Mouse (Mus musculus) right cerebral cortex, postnatal 10 days (tissue): ENCODE measurements around the gene Agap1.

Experiments used
- DNase-seq, 2 experiments: peaks; one replicate each; pipeline ENCODE4 v3.0.0; 2021; ENCODE audit warnings: low spot score in 2 of 2

Gene Agap1

DNA sequence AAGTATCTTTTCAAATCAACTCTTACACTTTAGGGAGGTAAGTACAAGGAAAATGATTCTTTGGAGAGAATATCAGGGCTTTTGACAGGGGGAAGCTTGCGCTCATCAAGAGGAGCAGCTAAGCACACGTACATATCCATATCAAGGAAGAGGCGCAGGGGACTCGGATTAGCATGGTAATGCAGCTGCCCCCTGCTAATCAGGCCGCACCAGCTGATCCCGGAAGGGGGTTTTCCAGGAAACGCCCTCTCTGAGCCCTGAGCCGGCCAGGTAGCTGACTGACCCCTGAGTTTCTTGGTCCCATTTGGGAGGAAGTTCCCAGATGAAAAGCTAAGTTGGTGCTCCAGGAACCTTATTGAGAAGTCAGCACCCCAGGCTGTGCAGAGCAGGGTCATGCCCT lies 301.8 kb downstream of the Agap1 start:
- DNase-seq, result no peak

- no peak for DNase-seq
These were observed 302.9 kb downstream of the Agap1 start for GRCm38 (mm10) chr1:89757545-89757944.

DNA sequence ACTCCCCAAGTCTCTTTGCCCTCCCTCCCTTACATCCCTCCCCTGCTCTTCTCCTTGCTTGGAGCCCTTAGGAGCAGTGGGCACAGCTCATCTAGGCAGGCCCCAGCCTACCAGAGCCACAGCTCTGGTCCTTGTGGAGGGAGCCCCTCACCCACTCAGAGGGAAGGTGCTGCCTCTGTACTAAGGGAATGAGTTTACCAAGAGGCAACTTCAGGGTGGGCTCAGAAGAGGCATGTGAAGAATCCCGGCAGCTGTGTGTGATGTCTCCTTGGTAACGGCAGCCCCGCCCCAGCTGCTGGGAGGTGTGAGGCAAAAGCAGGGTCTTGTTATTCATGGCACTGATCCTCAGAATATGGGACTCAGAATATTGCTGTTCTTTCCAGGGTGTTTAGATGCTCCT lies 309.3 kb downstream of the Agap1 start:
- peak in 1 of 2 experiments; percentile 40 for DNase-seq

- no peak for DNase-seq
These were observed 312.3 kb downstream of the Agap1 start for GRCm38 (mm10) chr1:89766891-89767290.

GRCm38 (mm10) chr1:89769641-89770040 lies 315.0 kb downstream of the Agap1 start:
- DNase-seq, result no peak

DNA sequence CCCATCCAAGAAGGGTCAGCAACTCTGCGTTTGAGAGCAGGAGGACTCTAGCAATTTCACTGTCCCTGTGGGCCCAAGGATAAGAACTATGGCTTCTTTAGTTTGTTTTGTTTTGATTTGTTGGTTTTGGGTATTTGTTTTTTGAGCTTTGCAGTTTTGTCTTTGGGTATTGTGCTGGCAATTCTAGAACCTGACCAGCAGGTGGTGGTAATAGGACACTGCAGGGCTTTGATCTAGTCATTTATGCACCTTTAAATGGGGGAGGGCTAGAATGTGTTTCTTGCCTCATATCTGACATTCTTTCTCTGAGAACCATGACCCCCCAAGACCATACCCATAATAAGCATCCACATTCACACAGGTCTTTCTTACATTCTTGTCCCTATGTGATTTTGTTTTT lies 315.7 kb downstream of the Agap1 start:
- DNase-seq, result no peak

DNA sequence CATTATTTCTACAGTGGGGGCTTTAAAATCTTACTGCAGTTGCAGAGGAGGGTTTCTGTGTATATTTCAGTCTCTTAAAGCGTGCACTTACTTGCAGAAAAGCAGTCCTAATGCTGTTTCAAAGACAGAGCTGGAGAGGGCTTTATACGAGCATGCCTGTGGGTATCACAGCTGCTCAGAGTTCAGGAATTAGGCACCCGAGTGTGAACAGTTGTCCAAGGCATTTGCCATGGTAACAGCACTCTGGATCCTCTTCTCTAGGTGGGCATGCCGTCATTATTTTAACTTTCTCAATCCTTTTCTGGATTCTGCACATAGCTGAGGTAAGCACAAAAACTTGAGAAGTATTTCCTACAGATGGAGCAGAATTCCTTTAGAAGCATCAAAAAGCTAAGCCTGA lies 321.1 kb downstream of the Agap1 start:
- DNase-seq, result no peak

- no peak for DNase-seq
These were observed 326.1 kb downstream of the Agap1 start for GRCm38 (mm10) chr1:89780675-89781074.

- DNase-seq, result no peak
These were observed 327.3 kb downstream of the Agap1 start for GRCm38 (mm10) chr1:89781861-89782260.

DNA sequence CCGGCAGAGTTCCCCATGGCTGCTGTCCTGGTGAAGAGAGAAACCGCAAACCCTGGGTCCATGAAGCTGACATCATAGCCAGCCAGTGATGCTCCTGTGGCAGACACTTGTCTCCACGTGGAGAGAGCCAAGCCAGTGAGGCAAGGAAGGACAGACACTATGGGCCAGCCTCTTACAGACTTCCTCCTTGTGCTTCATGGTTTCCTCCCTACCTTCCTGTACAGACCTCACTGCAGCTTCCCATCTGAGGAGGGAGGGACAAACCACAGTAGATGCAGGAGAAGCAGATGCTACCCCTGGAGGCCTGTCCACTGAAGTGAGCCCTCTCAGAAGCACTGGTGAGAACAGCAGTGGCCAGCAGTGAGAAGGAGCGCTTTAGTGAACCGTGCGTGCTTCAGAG lies 332.2 kb downstream of the Agap1 start:
- no peak for DNase-seq

DNA sequence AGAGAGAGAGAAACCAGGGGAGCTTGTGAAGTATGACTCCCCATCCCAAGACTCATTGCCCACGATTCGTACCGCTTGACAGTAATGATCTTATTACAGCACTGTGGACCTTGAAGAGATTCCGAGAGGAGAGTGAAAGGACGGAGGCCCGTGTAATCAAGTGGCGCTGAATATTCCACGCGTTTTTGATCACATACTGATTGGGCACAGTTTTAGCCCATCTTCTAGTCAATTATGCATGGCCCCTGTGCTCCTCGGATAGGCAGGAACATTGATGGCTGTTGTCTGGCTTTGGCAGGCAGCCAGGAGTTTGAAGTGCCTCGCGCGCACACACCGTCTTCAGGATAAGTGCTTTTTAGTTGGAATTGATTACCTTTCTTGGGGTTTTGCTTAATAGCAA lies 344.1 kb downstream of the Agap1 start:
- peak in 1 of 2 experiments; percentile 42 for DNase-seq

GRCm38 (mm10) chr1:89801506-89801905 lies 346.9 kb downstream of the Agap1 start:
- peak; percentile 47 to 71 for DNase-seq

DNA sequence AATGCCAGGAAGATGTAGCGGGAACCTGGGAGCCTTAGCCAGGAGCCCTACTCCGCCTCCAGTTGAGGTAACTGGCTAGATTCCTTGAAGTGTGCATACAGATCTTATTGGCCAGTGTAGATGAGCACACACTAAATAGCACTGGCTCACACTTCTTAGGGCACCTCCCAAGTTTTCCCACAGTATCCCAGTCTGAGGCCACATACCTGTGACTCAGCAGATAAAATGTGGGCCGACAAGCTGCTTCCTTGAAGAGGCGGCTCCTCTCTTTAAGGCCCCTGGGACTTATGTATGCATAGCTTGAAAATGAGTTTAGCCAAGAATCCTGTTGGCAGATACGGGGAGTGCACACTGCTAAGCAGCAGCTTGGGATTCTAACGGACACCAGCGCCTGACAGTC lies 350.4 kb downstream of the Agap1 start:
- no peak for DNase-seq

DNA sequence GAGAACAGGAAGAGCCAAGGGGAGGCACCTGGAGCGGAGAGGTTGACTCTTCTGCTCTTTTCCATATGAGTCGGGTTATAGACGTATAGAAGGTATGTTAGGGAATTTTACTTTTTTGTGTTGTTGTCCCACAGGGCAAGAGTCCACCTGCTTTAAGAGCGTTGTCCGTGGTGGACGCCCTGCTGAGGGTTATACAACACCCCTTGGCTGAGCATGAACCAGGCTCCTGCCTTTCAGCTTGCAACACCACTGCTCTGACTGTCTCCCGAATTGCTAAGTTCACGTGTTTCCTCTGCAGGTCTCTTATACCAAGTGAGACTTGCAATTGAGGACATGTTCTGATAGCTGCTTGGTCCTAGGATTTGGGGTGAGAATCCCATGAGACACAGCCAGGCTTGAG lies 358.2 kb downstream of the Agap1 start:
- no peak for DNase-seq

- no peak for DNase-seq
These were observed 362.0 kb downstream of the Agap1 start for GRCm38 (mm10) chr1:89816487-89817206.

GRCm38 (mm10) chr1:89821822-89822221 lies 367.2 kb downstream of the Agap1 start:
- no peak for DNase-seq

GRCm38 (mm10) chr1:89822431-89822830 lies 367.8 kb downstream of the Agap1 start:
- DNase-seq, result no peak

DNA sequence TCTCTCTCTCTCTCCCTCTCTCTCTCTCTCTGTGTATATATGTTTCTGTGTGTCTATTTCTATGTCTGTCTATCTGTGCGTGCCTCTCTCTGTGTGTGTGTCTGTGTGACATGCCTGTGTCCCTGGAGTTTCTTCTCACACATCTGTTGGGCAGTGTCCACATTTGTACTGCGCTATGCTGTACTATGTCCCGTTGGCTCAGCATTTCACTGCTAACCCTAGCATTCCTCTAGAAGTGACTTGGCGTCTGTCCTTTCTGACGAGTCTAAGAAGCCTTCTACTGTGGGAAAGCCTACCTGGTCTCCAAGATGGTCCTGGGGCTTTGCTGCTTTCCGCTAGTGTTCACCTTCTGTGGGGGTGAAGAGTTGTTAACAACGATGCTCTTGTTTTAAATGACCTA lies 368.4 kb downstream of the Agap1 start:
- DNase-seq, result no peak

DNA sequence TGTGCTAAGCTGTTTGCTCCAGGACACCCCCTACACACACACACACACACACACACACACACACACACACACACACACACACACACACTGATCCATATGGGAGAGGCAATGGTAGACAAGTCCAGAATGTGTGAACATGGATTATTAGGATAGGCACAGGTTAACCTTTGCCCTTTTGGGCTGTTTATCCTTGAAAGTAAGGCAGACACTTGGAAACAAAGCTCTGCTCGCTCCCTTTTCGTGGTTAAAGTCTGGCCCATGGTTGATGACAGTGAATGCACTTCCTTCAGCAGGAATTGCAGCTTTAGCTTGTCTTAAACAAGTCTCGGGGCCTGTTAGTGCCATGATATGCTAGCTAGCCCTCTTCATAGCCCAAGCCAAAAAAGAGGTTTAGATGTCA lies 372.4 kb downstream of the Agap1 start:
- DNase-seq, result no peak

- no peak for DNase-seq
These were observed 376.5 kb downstream of the Agap1 start for GRCm38 (mm10) chr1:89831095-89831494.

- DNase-seq, result no peak
These were observed 389.5 kb downstream of the Agap1 start for GRCm38 (mm10) chr1:89844064-89844463.

- peak in 1 of 2 experiments; percentile 41 for DNase-seq
These were observed 390.9 kb downstream of the Agap1 start for GRCm38 (mm10) chr1:89845487-89845886.

DNA sequence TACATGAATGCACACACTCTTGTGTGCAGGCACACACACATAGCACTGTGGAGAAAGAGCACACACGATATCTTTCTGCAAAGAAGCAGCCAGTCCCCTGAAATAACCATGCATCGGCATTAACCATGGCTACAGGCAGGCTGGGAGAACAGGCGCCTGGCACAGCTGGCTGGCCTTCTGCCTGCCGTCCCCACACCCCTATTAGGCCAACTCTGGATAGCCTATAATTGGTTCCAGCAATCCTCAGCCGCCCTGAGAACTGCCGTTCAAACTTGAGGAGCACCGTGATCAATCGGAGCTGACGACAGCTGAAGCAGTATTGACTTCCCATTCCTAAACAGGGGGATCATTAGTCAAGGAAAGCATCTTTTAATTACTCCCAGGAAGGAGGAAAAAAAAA lies 391.5 kb downstream of the Agap1 start:
- no peak for DNase-seq
